ENCODE assay signal across 13 mouse cellular contexts in genomic region chr13:112292489-112292888, GRCm38 (mm10). TPM values are rescaled to one million over a fixed set of nuclear protein-coding genes. Genes with fewer than 3 reads are reported as not detected.
DNase-seq lines count a peak whose midpoint lies in the region; ATAC-seq and TF ChIP-seq lines count a peak whose summit lies in the region.
"Had no signal": no experiment of that assay in that cellular context is flagged by ENCODE, and none has a peak within 500 bp of the region (broad histone marks: within the 10 kb centered on the region; RNA-seq: fewer than 3 reads in every experiment).

No protein-coding gene starts in this region.

- no peak overlapping the region for H3K27ac ChIP-seq in midbrain, postnatal 0 days (ENCODE audit: low read depth, low read length)
- H3K27ac ChIP-seq: heart, embryonic 13.5 days; limb, embryonic 15.5 days had no signal

- H3K9ac ChIP-seq in midbrain, postnatal 0 days (replicated peaks; ENCODE audit: low read length, poor library complexity, severe bottlenecking), result no peak overlapping the region
- H3K9ac ChIP-seq: heart, embryonic 13.5 days; limb, embryonic 15.5 days had no signal

- no peaks in the 10 kb centered on the region for H3K36me3 ChIP-seq in midbrain, postnatal 0 days (ENCODE audit: insufficient read depth, low read length)
- H3K36me3 ChIP-seq: heart, embryonic 13.5 days; limb, embryonic 15.5 days had no signal

- no peak overlapping the region for H3K4me3 ChIP-seq in midbrain, postnatal 0 days (ENCODE audit: low read depth, low read length)
- H3K4me3 ChIP-seq: heart, embryonic 13.5 days; limb, embryonic 15.5 days had no signal

- intact Hi-C loops in gastrocnemius, postnatal 14 days (cut with DNase I; ENCODE audit: low total_unique reads), result no loop called here

- H3K4me1 ChIP-seq in midbrain, postnatal 0 days (ENCODE audit: insufficient read depth, low read length), result peaks cover 5% of the 10 kb centered on the region; the same call in 1 of the 2 replicates

- H3K4me2 ChIP-seq in midbrain, postnatal 0 days (ENCODE audit: low read depth, low read length, poor library complexity, severe bottlenecking), result no peak overlapping the region
- H3K4me2 ChIP-seq: heart, embryonic 13.5 days; limb, embryonic 15.5 days had no signal

- H3K27me3 ChIP-seq in midbrain, postnatal 0 days (ENCODE audit: insufficient read depth, low read length), result no peaks in the 10 kb centered on the region
- H3K27me3 ChIP-seq: heart, embryonic 13.5 days; limb, embryonic 15.5 days had no signal

- peak; percentile 59 for ATAC-seq in megakaryocyte progenitor cell, adult 5-6 weeks (replicated peaks; ENCODE audit: poor library complexity)
- ATAC-seq in midbrain, postnatal 0 days (ENCODE audit: low FRiP score), result no peak
- ATAC-seq in megakaryocyte, adult 5-6 weeks (ENCODE audit: poor library complexity, severe bottlenecking), result no peak
- ATAC-seq: intestine, embryonic 16.5 days had no signal

- TF ChIP-seq CTCF in midbrain, postnatal 0 days (IDR thresholded peaks at IDR 0.05), result no peak

- DNase-seq in right cerebral cortex, adult 18-20 months, result peak; percentile 64
- DNase-seq in right cerebral cortex, postnatal 4 days, result no peak
- peak; percentile 68 for DNase-seq in induced T-regulatory cell, adult 2 months (ENCODE audit: low read depth)
- DNase-seq in gastrocnemius, postnatal 14 days, result no peak
- no peak for DNase-seq in cerebellum, postnatal 36 days
- DNase-seq in midbrain, postnatal 0 days (ENCODE audit: low spot score), result no peak
- DNase-seq: adrenal gland, adult 8-10 months had no signal

- H3K9me3 ChIP-seq in midbrain, postnatal 0 days (ENCODE audit: low read length), result no peaks in the 10 kb centered on the region
- H3K9me3 ChIP-seq: heart, embryonic 13.5 days; limb, embryonic 15.5 days had no signal

- WGBS in midbrain, postnatal 0 days, result 55% methylated on average over 4 of the region's 4 CpGs

RNA-seq across cellular contexts. Expression of gene Ankrd55, which starts 4.2 kb away (rescaled TPM):
- not detected in 2 replicates for total RNA-seq in megakaryocyte progenitor cell, adult 5-6 weeks (2015)
- total RNA-seq in megakaryocyte progenitor cell, adult 5-6 weeks (2017), result not detected in 2 replicates
- total RNA-seq in gastrocnemius, postnatal 14 days (2021), result under 1 TPM in 1 of 2 experiments, not detected in 1; 0.09 TPM
- total RNA-seq in midbrain, postnatal 0 days (2014; rRNA removed), result 21.2 and 24.4 TPM in 2 replicates
- polyA plus RNA-seq in midbrain, postnatal 0 days (2015; fragmentation: Nextera tagmentation; extraction: Ambion mirVana), result 10.2 and 11.7 TPM in 2 replicates
- 0.16 and 0.36 TPM in 2 replicates for total RNA-seq in megakaryocyte, adult 5-6 weeks (2015)
- total RNA-seq in megakaryocyte, adult 5-6 weeks (2017), result not detected in 2 replicates
- total RNA-seq: neutrophil, adult 5-6 weeks had no signal

Comparison
In these comparisons a context has a peak if more than half of its experiments do, and no peak if none do; other contexts are left out.
1. DNase-seq: peak in right cerebral cortex, adult 18-20 months (single experiment) and induced T-regulatory cell, adult 2 months (single experiment); none in right cerebral cortex, postnatal 4 days (single experiment), gastrocnemius, postnatal 14 days (single experiment), cerebellum, postnatal 36 days (0 of 2) and midbrain, postnatal 0 days (single experiment).
2. RNA of gene Ankrd55, which starts 4.2 kb away (total RNA-seq): 21.2 to 24.4 TPM in midbrain, postnatal 0 days; 0.16 to 0.36 TPM in megakaryocyte, adult 5-6 weeks, 0.09 TPM in gastrocnemius, postnatal 14 days and not detected in megakaryocyte progenitor cell, adult 5-6 weeks; every median in the first group is over 10 times any median in the second.